Mouse (Mus musculus) olfactory bulb, adult 2 months (tissue): ENCODE measurements around the gene Rab34. TPM values are rescaled to one million over a fixed set of nuclear protein-coding genes. Genes with fewer than 3 reads are reported as not detected.

ENCODE experiments used
- H3K27ac ChIP-seq: fragments of 200-500 bp; 2 replicates; pipeline ENCODE4 v1.5.1; 2012; ENCODE audit warnings: low read depth, low read length; ENCODE audit not compliant: insufficient read depth
- H3K4me1 ChIP-seq: fragments of 200-500 bp; 2 replicates; pipeline ENCODE4 v1.6.1; 2012; ENCODE audit warnings: low read length; ENCODE audit not compliant: control insufficient read depth, insufficient read depth
- H3K4me3 ChIP-seq: fragments of 200-500 bp; 2 replicates; pipeline ENCODE4 v1.5.1; 2012; ENCODE audit warnings: mild to moderate bottlenecking, low read depth, low read length, moderate library complexity; ENCODE audit not compliant: insufficient read depth
- CTCF ChIP-seq: fragments of 200-500 bp; IDR thresholded peaks from 2 replicates; pipeline ENCODE4 v1.5.1; 2012; ENCODE audit warnings: low read depth, mild to moderate bottlenecking, low read length, moderate library complexity; ENCODE audit not compliant: insufficient read depth
- POLR2A ChIP-seq: fragments of 200-500 bp; IDR thresholded peaks from 2 replicates; pipeline ENCODE4 v1.6.1; 2012; ENCODE audit warnings: mild to moderate bottlenecking, low read depth, low read length, moderate library complexity; ENCODE audit not compliant: insufficient read depth
- WGBS: fragments of 180-500 bp; shearing (Covaris S2); methylation state at CpG from one replicate; pipeline ENCODE4 v1.1.7; 2018; 5-methylcytosine and 5-hydroxymethylcytosine counted together
- polyA plus RNA-seq: library from polyadenylated mRNA; stranded (reverse); fragments of >200 nt; gene quantifications from 2 replicates; pipeline ENCODE4 v1.2.4, GENCODE M21; 2012; ENCODE audit warnings: low replicate concordance; ENCODE audit not compliant: missing spikeins, insufficient read depth, insufficient read length

The Rab34 gene
- polyA plus RNA-seq, 1 experiment: not detected

GRCm38 (mm10) chr11:78215709-78216317 is 27.6 kb downstream of the Rab34 start:
- no peak for TF ChIP-seq CTCF
- TF ChIP-seq POLR2A: no peak
- 56% methylated on average over 11 of the region's 11 CpGs for WGBS
- peak overlapping the region; percentile 81 for H3K27ac ChIP-seq

GRCm38 (mm10) chr11:78223586-78223985 is 35.4 kb downstream of the Rab34 start:
- no peaks in the 10 kb centered on the region for H3K4me1 ChIP-seq
- WGBS: 83% methylated on average over 4 of the region's 4 CpGs
- TF ChIP-seq POLR2A: no peak
- no peak for TF ChIP-seq CTCF
- no peak overlapping the region for H3K4me3 ChIP-seq
- H3K27ac ChIP-seq: no peak overlapping the region

More at GRCm38 (mm10) chr11:78215709-78216317, 27.6 kb downstream of the Rab34 start:
- Histone ChIP-seq H3K4me1 (no peaks in the 10 kb centered on the region), H3K4me3 (no peak overlapping the region)

GRCm38 (mm10) chr11:78231518-78231917 is 43.3 kb downstream of the Rab34 start:
- H3K4me1 ChIP-seq: no peaks in the 10 kb centered on the region
- WGBS: 89% methylated on average over 6 of the region's 6 CpGs
- TF ChIP-seq CTCF (no peak), POLR2A (no peak)
- no peak overlapping the region for H3K27ac ChIP-seq
- H3K4me3 ChIP-seq: no peak overlapping the region

GRCm38 (mm10) chr11:78240193-78240857 is 52.1 kb downstream of the Rab34 start:
- TF ChIP-seq CTCF: no peak
- no peak for TF ChIP-seq POLR2A
- Histone ChIP-seq H3K4me1 (peaks cover 12% of the 10 kb centered on the region), H3K27ac (peak overlapping the region; percentile 89), H3K4me3 (0 out of 2 replicates have a peak overlapping the region, but pooled peaks have one; percentile 2)
- 28% methylated on average over 9 of the region's 9 CpGs for WGBS

Other genes starting within 250 kb of the Rab34 start
- 389 TPM in 1 of 2 replicates, not detected in the other for gene Phf12, start 205.7 kb upstream of the Rab34 start, polyA plus RNA-seq
- gene Dhrs13, start 156.2 kb upstream of the Rab34 start, polyA plus RNA-seq: not detected in 2 replicates
- not detected in 2 replicates for gene Flot2, start 150.5 kb upstream of the Rab34 start, polyA plus RNA-seq
- not detected in 2 replicates for gene Eral1, start 108.0 kb upstream of the Rab34 start, polyA plus RNA-seq
- not detected in 2 replicates for gene Fam222b, start 93.8 kb upstream of the Rab34 start, polyA plus RNA-seq
- not detected in 2 replicates for gene Traf4, start 22.8 kb upstream of the Rab34 start, polyA plus RNA-seq
- gene Nek8, start 11.8 kb upstream of the Rab34 start, polyA plus RNA-seq: not detected in 2 replicates
- not detected in 2 replicates for gene Tlcd1, start 11.7 kb upstream of the Rab34 start, polyA plus RNA-seq
- 1,288 TPM in 1 of 2 replicates, not detected in the other for gene Rpl23a, start 4.8 kb upstream of the Rab34 start, polyA plus RNA-seq
- gene Proca1, start 5.0 kb downstream of the Rab34 start, polyA plus RNA-seq: not detected in 2 replicates
- not detected in 2 replicates for gene Sdf2, start 57.3 kb downstream of the Rab34 start, polyA plus RNA-seq
- 62.3 TPM in 1 of 2 replicates, not detected in the other for gene Supt6, start 57.6 kb downstream of the Rab34 start, polyA plus RNA-seq
- 122 and 503 TPM in 2 replicates for gene 2610507B11Rik, start 73.3 kb downstream of the Rab34 start, polyA plus RNA-seq
- not detected in 2 replicates for gene BC030499, start 102.4 kb downstream of the Rab34 start, polyA plus RNA-seq
- gene Spag5, start 113.1 kb downstream of the Rab34 start, polyA plus RNA-seq: not detected in 2 replicates
- gene Aldoc, start 134.5 kb downstream of the Rab34 start, polyA plus RNA-seq: 410 and 562 TPM in 2 replicates
- not detected in 2 replicates for gene Pigs, start 140.0 kb downstream of the Rab34 start, polyA plus RNA-seq
- not detected in 2 replicates for gene Unc119, start 155.1 kb downstream of the Rab34 start, polyA plus RNA-seq
- gene Foxn1, start 198.1 kb downstream of the Rab34 start, polyA plus RNA-seq: not detected in 2 replicates
- gene Slc13a2, start 233.8 kb downstream of the Rab34 start, polyA plus RNA-seq: not detected in 2 replicates